28 mouse cellular contexts compared by ENCODE assay signal in genomic region chr9:11426473-11426872, GRCm38 (mm10).
A peak's percentile ranks its signal among the peaks of the same experiment; 100 is the strongest.
DNase-seq lines count a peak whose midpoint lies in the region; ATAC-seq and TF ChIP-seq lines count a peak whose summit lies in the region.
"Had no signal": no experiment of that assay in that cellular context is flagged by ENCODE, and none has a peak within 500 bp of the region (broad histone marks: within the 10 kb centered on the region; RNA-seq: fewer than 3 reads in every experiment).

No protein-coding gene starts in this region.

- H3K9ac ChIP-seq in intestine, postnatal 0 days (ENCODE audit: low read depth, low read length) = no peak overlapping the region
- H3K9ac ChIP-seq: embryonic facial prominence, embryonic 13.5 days; embryonic facial prominence, embryonic 15.5 days; forebrain, embryonic 12.5 days had no signal

- no peaks in the 10 kb centered on the region for H3K4me1 ChIP-seq in intestine, postnatal 0 days (replicated peaks; ENCODE audit: control insufficient read depth, insufficient read depth, low read length)
- H3K4me1 ChIP-seq: embryonic facial prominence, embryonic 13.5 days; embryonic facial prominence, embryonic 15.5 days; forebrain, embryonic 10.5 days; forebrain, embryonic 12.5 days had no signal

- no peaks in the 10 kb centered on the region for H3K9me3 ChIP-seq in intestine, postnatal 0 days (ENCODE audit: control insufficient read depth)
- H3K9me3 ChIP-seq: embryonic facial prominence, embryonic 13.5 days; embryonic facial prominence, embryonic 15.5 days; forebrain, embryonic 10.5 days; forebrain, embryonic 12.5 days; G1E had no signal

- H3K27ac ChIP-seq in intestine, postnatal 0 days (ENCODE audit: low read depth, low read length) = no peak overlapping the region
- H3K27ac ChIP-seq: embryonic facial prominence, embryonic 13.5 days; embryonic facial prominence, embryonic 15.5 days; forebrain, embryonic 10.5 days; forebrain, embryonic 12.5 days had no signal

- H3K4me2 ChIP-seq in intestine, postnatal 0 days (replicated peaks; ENCODE audit: low read depth) = no peak overlapping the region
- H3K4me2 ChIP-seq: embryonic facial prominence, embryonic 13.5 days; embryonic facial prominence, embryonic 15.5 days; forebrain, embryonic 12.5 days had no signal

- H3K36me3 ChIP-seq in intestine, postnatal 0 days (ENCODE audit: control insufficient read depth, insufficient read depth) = no peaks in the 10 kb centered on the region
- H3K36me3 ChIP-seq: embryonic facial prominence, embryonic 13.5 days; embryonic facial prominence, embryonic 15.5 days; forebrain, embryonic 10.5 days; forebrain, embryonic 12.5 days; G1E had no signal

- TF ChIP-seq CTCF in intestine, postnatal 0 days (IDR thresholded peaks at IDR 0.05; ENCODE audit: low read depth) = no peak

- no peaks in the 10 kb centered on the region for H3K27me3 ChIP-seq in intestine, postnatal 0 days (replicated peaks; ENCODE audit: control insufficient read depth, insufficient read depth, low read length)
- H3K27me3 ChIP-seq: CH12.LX; embryonic facial prominence, embryonic 13.5 days; embryonic facial prominence, embryonic 15.5 days; forebrain, embryonic 12.5 days; Patski had no signal

- H3K4me3 ChIP-seq in intestine, postnatal 0 days (ENCODE audit: low read depth, low read length) = no peak overlapping the region
- H3K4me3 ChIP-seq: embryonic facial prominence, embryonic 13.5 days; embryonic facial prominence, embryonic 15.5 days; erythroblast, embryonic 14.5 days; forebrain, embryonic 10.5 days; forebrain, embryonic 12.5 days had no signal

- WGBS in intestine, postnatal 0 days = 29% methylated on average over 3 of the region's 3 CpGs

- peak; percentile 1 for DNase-seq in adrenal gland, postnatal 25 days
- no peak for DNase-seq in adrenal gland, adult 18-20 months (ENCODE audit: low spot score in 2 of 2)
- peak; percentile 39 for DNase-seq in heart, adult 11 months
- no peak for DNase-seq in heart, adult 9 months (ENCODE audit: low spot score in 2 of 2)
- peak; percentile 6 for DNase-seq in yolk sac, embryonic 10.5 days (ENCODE audit: low spot score)
- no peak for DNase-seq in ovary, postnatal 14 days (ENCODE audit: low spot score)
- DNase-seq in left cerebral cortex, postnatal 36 days (ENCODE audit: low spot score in 2 of 2) = no peak
- DNase-seq: adrenal gland, postnatal 10 days; B cell, adult 2 months; cerebellum, adult 11 months; cerebellum, adult 18-20 months; cerebellum, adult 8-10 months; cerebellum, adult 9-11 months; cerebellum, postnatal 14 days; cerebellum, postnatal 36 days; embryo, embryonic 11 days had no signal

- peak; percentile 89 for ATAC-seq in intestine, postnatal 0 days
- ATAC-seq: CD4-positive, CD25-positive, alpha-beta regulatory T cell, adult 4 months; forebrain, embryonic 14.5 days; forebrain, embryonic 16.5 days; Patski had no signal

- intact Hi-C loops in left cerebral cortex, postnatal 36 days (cut with DNase I) = no loop called here

Comparison
In these comparisons a context has a peak if more than half of its experiments do, and no peak if none do; other contexts are left out.
1. DNase-seq: peak in adrenal gland, postnatal 25 days (single experiment), heart, adult 11 months (single experiment) and yolk sac, embryonic 10.5 days (single experiment); none in adrenal gland, adult 18-20 months (0 of 2), heart, adult 9 months (0 of 2), ovary, postnatal 14 days (single experiment) and left cerebral cortex, postnatal 36 days (0 of 2).